Mouse (Mus musculus) urinary bladder, adult 18-20 months (tissue): ENCODE data around the gene Sfrp5.

Source experiments
- DNase-seq, 2 experiments: peaks; one replicate each; pipeline ENCODE4 v3.0.0; 2022; ENCODE audit warnings: low spot score in 2 of 2, mixed read lengths in 2 of 2

Sfrp5 gene

GRCm38 (mm10) chr19:42201696-42202381, at the start of gene Sfrp5:
TSS of gene Sfrp5 (minus strand) at chr19:42202252.
- no peak for DNase-seq

DNA sequence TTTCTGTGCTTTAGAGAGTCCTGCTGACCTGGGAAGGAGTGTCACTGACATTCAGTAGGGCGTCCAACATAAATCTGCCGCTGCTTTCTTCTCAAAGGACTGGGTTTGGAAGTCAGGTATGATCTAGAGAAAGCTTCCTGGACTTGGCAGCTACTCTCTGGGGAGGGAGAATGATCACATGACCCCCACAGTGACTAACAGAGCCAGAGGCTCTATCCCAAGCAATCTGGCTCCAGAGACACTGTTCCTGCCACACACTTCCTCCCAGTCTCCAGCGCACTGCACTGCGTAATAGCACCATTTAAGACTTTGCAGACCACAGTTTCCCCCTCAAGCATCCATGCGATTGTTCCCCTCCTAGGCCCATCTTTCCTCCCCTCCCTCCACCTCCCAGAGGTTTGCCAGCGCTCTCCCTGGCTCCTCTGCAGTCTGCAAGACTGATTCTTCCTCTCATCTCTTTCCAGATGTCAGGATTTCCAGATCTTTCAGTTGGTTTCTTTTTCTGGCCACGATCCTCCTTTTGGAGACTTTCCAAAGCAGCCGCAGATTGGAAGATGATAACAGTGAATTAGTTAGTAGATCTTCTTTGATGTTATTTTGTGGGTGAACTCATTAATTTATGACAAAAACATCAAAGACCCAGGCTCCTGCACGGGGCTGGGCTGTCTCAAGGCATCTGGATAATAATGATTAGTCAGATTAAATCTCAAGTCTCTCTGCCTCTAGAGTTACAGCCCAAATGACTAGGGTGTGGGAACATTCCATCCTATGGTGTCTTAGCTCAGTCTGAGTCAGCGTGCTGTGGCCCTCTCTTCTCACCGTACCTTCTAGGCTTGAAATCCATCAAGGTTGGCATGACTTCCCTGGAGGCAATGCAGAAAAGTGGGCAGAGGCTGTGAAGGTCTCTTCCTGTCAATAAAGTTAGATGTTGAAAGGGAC, 48.2 kb upstream of the Sfrp5 start:
- no peak for DNase-seq

DNA sequence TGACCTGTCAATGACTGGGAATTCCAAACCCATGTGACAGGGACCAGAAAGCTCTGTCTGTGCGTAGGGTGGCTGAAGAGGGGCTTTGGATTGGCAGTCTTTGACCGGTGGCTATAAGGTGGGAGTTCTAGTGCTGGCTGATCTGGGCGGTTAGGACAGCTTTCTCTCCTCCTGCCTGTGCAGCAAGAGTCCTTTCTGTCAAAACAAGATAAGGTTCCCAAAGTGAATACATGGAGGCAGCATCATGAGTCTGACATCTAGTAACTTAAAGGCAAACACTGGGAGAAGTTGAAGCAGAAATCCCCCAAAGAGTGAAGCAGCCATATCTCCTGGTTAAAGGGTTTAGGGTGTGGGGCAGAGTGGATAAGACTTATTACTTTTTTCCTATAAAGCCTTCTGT, 45.5 kb upstream of the Sfrp5 start, which contains the start of gene Golga7b:
Gene Golga7b (plus strand): TSS at position 56 of the 400 bp plus-strand sequence.
- DNase-seq, result no peak

DNA sequence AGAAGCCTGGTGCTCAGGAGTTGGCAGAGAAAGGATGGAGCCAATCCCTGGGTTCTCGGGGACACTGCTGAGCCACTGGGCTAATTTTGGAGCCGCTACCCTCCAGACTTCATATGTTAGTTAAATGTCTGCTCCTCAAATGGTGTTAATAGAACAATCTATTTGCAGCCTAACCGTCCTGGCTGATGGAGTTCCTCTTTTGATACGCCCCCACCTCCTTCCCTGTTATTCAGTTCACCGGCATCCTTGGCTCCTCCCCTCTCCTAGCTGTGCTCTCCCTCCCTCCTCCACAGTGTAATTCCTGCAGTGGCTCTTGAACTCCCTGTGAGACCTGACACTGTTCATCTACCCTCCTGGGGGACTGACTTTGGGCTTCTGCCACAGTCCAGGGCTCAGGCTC, 44.6 kb upstream of the Sfrp5 start:
- DNase-seq, result no peak

DNA sequence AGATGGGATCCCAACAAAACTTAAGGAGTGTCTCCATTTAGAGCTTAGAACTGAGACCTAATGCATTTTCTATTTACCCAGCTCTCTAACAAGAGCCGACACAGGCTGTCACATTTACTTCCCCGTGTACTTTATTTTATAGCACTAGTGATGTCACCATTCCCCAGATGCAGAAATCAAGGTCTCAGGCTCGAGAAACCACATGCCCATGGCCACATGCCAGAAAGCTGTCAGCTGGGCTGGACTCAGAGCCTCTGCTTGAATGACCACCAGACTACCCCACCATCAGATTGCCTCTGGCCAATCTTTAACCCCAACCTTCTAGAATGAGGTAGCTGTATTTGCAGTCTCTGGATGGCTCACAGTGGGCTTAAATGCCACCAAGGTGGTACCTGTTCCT, 41.3 kb upstream of the Sfrp5 start:
- no peak for DNase-seq

DNA sequence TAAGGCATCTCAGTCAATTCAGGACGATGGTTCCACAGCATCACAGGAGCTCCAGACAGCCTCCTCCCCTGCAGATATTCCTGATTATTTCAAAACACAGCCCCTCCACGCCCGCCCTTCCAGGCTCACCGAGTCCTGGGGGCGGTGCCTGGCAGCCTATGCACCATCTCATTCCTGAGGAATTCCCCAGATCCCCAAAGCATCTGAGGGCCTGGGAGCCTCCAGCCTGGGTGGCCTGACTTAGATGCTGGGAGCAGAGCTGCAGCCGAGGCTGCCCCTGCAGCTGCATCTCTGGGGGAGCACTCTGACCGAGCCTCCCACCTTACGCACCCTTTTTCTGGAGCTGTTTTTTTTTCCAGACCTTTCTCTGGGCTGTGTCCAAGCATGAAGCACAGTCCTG, 38.8 kb upstream of the Sfrp5 start:
- DNase-seq, result no peak

DNA sequence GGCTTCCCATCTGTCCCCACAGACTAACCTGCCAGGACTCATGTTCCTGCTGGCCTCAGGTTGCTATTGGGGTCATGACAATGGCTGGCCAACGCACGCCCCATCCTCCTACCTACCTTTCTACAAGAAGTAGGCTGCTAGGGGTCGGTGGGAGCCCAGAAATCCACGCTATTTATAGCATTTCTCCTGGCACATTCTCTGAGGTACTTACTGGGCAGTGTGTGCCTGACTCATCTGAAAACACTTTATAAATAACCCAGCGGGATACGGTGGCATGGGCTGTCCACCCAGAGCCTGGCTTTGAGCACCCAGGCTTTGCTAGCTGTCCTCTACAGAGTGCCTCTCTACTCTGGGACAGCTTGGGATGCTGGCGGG, 36.3 kb upstream of the Sfrp5 start:
- DNase-seq, result no peak

GRCm38 (mm10) chr19:42237602-42238340, 35.7 kb upstream of the Sfrp5 start:
- no peak for DNase-seq

DNA sequence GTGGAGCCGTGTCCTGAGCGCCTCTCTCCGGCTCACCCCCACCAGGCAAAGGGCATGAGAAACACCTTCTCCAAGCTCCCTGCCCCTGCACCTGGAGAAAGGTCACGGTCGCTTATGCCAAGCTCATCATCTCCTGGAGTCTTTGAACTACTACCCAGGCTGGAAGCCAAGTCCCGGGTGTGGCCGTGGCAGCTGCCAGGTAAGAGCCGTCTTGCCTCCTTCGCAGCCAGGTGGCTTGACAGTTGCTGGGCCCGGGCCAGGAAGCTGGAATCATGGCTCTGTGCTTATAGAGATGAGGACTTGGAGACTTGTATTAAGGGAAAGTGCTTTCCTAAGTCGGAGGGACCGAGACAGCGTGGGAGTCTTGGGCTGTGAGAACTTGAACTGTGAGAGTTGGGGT, 28.9 kb upstream of the Sfrp5 start:
- DNase-seq, result no peak

DNA sequence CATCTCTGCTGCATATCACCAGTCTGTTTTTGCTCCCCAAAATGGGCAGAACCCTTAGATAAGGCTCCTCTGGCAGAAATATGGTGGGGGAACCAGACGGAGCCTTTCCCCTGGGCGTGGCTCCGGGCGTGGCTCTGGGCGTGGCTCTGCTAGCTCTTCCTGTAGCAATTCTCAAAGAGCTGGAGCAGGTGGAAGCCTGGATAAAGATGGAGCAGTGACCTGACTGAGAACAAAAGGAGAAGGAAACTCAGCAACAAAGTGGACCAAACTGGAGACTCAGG, 28.2 kb upstream of the Sfrp5 start:
- DNase-seq, result no peak

DNA sequence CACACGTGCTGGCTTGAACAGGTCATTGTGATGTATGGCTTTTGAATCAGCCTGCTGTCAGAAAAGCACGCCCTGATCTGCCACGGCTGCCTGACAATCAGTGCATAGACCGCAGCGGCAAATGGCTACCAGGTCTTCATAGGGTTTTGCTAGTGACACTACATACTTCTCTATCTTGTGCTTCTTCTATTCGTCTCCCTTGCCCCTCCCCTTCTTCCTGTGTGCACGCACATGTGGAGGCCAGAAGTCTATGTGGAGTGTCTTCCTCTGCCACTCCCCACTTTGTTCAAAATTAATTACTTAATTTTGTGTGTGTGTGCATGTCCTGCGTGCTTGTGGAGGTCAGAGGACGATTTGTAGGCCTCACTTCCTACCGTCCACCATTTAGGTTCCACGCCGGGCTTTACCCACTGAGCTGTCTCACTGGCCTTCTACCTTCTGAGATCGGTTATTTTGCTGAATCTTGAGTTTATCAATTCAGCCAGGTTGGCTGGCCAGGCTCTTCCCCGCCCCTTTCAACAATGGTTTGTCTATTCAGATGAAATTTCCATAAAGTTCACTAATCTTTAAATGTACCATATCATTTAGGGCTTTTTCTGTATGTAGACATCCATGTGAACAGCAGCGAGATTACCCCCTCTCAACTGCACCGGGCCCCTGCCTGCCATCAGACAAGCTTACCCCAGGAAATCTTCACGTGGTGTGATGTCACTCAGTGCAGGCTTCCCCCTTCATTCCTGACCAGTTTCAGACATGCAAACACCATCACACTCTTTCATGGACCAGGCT, 27.6 kb upstream of the Sfrp5 start:
- DNase-seq, result no peak

GRCm38 (mm10) chr19:42226451-42226850, 24.4 kb upstream of the Sfrp5 start:
- DNase-seq, result no peak

- peak in 1 of 2 experiments; percentile 11 for DNase-seq
Measured at GRCm38 (mm10) chr19:42217374-42217763, 15.3 kb upstream of the Sfrp5 start.

DNA sequence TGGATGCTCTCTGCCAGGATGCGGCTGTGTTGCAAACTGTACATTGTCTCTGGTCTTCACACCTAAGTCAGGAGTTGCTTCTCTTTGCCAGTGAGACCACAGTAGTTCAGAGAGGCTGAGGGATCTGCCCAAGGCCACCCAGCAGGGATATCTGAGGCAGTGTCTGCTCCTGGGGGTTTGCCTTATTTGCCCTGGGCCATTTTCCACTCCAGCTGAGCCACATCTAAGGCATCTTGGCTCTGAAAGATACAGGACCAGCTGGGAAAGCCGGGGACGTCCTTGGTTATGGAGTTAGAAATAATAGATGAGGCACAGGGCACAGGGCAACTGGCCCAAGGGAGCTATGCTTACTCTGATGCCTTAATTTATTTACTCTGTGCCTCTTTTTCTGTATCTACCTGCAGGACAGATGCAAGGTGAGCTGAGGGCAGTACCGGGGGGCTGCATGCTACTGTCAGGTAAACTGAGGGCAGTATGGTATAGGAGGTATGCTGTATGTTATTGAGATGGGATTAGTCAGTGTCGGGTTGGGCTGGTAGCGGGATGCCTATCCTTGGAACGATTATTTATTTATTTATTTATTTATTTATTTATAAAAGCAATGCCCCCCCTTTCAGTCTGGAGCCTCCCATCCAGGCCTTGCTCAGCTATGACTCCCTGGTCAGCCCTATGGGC, 14.8 kb upstream of the Sfrp5 start:
- no peak for DNase-seq

- DNase-seq, result no peak
Measured at GRCm38 (mm10) chr19:42214601-42215000, 12.5 kb upstream of the Sfrp5 start.

DNA sequence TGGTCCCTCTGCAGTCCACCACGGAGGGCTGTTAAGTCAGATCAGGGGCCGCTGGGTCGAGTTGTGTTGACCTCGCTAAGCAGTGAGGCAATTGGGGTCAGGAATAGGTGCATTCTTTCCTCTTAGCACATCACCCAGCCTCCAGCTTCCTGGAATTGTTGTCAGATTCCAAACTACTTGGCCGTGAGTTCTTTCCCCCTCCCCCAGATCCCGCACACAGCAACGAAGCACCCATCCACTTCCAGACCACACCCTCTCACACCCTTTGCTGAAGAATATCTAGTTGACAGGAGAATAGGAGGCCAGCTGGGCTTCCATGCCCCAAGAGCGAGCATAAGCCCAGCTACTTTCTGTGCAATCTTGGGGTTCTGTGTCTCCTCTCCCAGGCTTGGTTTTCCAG, 9.9 kb upstream of the Sfrp5 start:
- no peak for DNase-seq

- no peak for DNase-seq
Measured at GRCm38 (mm10) chr19:42209976-42210375, 7.9 kb upstream of the Sfrp5 start.

GRCm38 (mm10) chr19:42209485-42209884, 7.4 kb upstream of the Sfrp5 start:
- DNase-seq, result no peak

GRCm38 (mm10) chr19:42205201-42205600, 3.1 kb upstream of the Sfrp5 start:
- no peak for DNase-seq

- DNase-seq, result no peak
Measured at GRCm38 (mm10) chr19:42204306-42204705, 2.3 kb upstream of the Sfrp5 start.

- DNase-seq, result no peak
Measured at GRCm38 (mm10) chr19:42202467-42202866, 415 bp upstream of the Sfrp5 start.
